Mouse (Mus musculus) ES-CJ7 (cell line): ENCODE data around the gene Tnfsf10.
"Not testable (repeated sequence)": the region's sequence is repeated elsewhere in the genome, so short reads cannot be mapped to it uniquely, and the experiment has no call there.

Experiments
- DNase-seq: peaks from one replicate; pipeline ENCODE4 v3.0.0; 2011; ENCODE audit warnings: low read depth, low spot score

Gene Tnfsf10

GRCm38 (mm10) chr3:27316559-27317287 lies at the start of gene Tnfsf10:
Tnfsf10 (plus strand) TSS chr3:27317028.
- DNase-seq, result no peak

GRCm38 (mm10) chr3:27267327-27267726 lies 49.5 kb upstream of the Tnfsf10 start:
- DNase-seq, result no peak

GRCm38 (mm10) chr3:27267887-27268286 lies 48.9 kb upstream of the Tnfsf10 start:
- DNase-seq, result no peak

GRCm38 (mm10) chr3:27269151-27269550 lies 47.7 kb upstream of the Tnfsf10 start:
- DNase-seq, result no peak

GRCm38 (mm10) chr3:27270160-27270962 lies 46.5 kb upstream of the Tnfsf10 start:
- peak; percentile 62 for DNase-seq

GRCm38 (mm10) chr3:27272926-27273745 lies 43.7 kb upstream of the Tnfsf10 start:
- no peak for DNase-seq

GRCm38 (mm10) chr3:27279286-27279925 lies 37.4 kb upstream of the Tnfsf10 start:
- DNase-seq, result not testable (repeated sequence)

GRCm38 (mm10) chr3:27280280-27280749 lies 36.5 kb upstream of the Tnfsf10 start:
- peak; percentile 38 for DNase-seq

- DNase-seq, result peak; percentile 45
Measured at GRCm38 (mm10) chr3:27283071-27283713, 33.6 kb upstream of the Tnfsf10 start.

GRCm38 (mm10) chr3:27283796-27284195 lies 33.0 kb upstream of the Tnfsf10 start:
- DNase-seq, result no peak

- peak; percentile 50 for DNase-seq
Measured at GRCm38 (mm10) chr3:27284227-27284626, 32.6 kb upstream of the Tnfsf10 start.

GRCm38 (mm10) chr3:27285072-27285471 lies 31.8 kb upstream of the Tnfsf10 start:
- no peak for DNase-seq

- DNase-seq, result no peak
Measured at GRCm38 (mm10) chr3:27288301-27288700, 28.5 kb upstream of the Tnfsf10 start.

- no peak for DNase-seq
Measured at GRCm38 (mm10) chr3:27288909-27289308, 27.9 kb upstream of the Tnfsf10 start.

- DNase-seq, result no peak
Measured at GRCm38 (mm10) chr3:27290285-27290684, 26.5 kb upstream of the Tnfsf10 start.

- DNase-seq, result not testable (repeated sequence)
Measured at GRCm38 (mm10) chr3:27290945-27291344, 25.9 kb upstream of the Tnfsf10 start.

- DNase-seq, result not testable (repeated sequence)
Measured at GRCm38 (mm10) chr3:27291411-27291810, 25.4 kb upstream of the Tnfsf10 start.

- DNase-seq, result no peak
Measured at GRCm38 (mm10) chr3:27293645-27294385, 23.0 kb upstream of the Tnfsf10 start.

- no peak for DNase-seq
Measured at GRCm38 (mm10) chr3:27300451-27300850, 16.4 kb upstream of the Tnfsf10 start.
